Mouse (Mus musculus): ENCODE measurements around the gene Cbx8. TPM values are rescaled to one million over a fixed set of nuclear protein-coding genes. Genes with fewer than 3 reads are reported as not detected.
A peak's percentile ranks its signal among the peaks of the same experiment; 100 is the strongest.

Gene Cbx8
- polyA plus RNA-seq (2015; fragmentation: Nextera tagmentation; extraction: Ambion mirVana), result 13.8 and 14.1 TPM in 2 replicates

DNA sequence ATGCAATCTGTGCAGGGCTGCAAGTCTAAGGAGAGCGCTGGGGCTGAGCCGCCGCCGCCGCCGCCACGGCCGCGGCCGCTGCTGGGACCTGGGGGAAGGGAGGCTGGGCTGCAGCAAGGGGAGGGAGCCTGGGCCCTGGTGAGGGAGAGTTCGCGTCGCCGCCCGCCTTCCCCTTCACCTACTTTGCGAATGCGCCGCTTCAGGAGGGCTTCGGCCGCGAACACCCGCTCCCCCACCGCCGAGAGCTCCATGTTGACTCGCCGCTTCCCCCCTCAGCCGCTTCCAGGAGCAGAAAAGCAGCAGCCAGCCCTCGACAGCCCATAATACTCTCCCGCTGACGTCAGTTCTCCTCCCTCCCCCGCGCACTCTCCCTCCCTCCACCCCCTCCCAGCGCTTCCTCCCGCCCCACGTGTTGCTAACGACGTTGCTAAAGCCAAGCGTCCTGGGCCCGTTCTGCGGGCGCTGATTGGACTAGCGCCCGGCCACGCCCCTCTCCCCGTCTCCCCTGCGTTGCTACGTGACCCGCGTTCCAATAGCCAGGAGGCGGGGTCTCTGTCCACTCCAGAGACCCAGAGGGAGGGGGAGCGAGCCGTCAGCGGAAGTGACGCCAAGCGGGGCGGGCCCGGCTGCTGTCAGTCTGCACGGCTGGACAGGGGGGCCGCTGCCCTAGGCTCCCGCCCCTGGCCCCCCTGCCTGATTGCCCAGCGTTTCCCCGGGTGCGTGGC is at the start of gene Cbx8:
Gene Cbx8 (minus strand): TSS at position 370 of the 725 bp plus-strand sequence.
- H3K9me3 ChIP-seq, result no peaks in the 10 kb centered on the region
- peak; percentile 90 for ATAC-seq (replicated peaks)
- peaks cover 78% of the 10 kb centered on the region for H3K4me1 ChIP-seq
- H3K4me2 ChIP-seq (replicated peaks), result peak within 1 kb of the TSS; percentile 94
- H3K9ac ChIP-seq (replicated peaks), result peak within 1 kb of the TSS; percentile 87
- peak within 1 kb of the TSS; percentile 93 for H3K27ac ChIP-seq (replicated peaks)
- peaks cover 70% of the 10 kb centered on the region for H3K27me3 ChIP-seq
- under 1% methylated on average over 61 of the region's 63 CpGs for WGBS
- H3K36me3 ChIP-seq, result peaks cover 3% of the 10 kb centered on the region; the same call in 1 of the 2 replicates
- peak within 1 kb of the TSS; percentile 58 for H3K4me3 ChIP-seq

DNA sequence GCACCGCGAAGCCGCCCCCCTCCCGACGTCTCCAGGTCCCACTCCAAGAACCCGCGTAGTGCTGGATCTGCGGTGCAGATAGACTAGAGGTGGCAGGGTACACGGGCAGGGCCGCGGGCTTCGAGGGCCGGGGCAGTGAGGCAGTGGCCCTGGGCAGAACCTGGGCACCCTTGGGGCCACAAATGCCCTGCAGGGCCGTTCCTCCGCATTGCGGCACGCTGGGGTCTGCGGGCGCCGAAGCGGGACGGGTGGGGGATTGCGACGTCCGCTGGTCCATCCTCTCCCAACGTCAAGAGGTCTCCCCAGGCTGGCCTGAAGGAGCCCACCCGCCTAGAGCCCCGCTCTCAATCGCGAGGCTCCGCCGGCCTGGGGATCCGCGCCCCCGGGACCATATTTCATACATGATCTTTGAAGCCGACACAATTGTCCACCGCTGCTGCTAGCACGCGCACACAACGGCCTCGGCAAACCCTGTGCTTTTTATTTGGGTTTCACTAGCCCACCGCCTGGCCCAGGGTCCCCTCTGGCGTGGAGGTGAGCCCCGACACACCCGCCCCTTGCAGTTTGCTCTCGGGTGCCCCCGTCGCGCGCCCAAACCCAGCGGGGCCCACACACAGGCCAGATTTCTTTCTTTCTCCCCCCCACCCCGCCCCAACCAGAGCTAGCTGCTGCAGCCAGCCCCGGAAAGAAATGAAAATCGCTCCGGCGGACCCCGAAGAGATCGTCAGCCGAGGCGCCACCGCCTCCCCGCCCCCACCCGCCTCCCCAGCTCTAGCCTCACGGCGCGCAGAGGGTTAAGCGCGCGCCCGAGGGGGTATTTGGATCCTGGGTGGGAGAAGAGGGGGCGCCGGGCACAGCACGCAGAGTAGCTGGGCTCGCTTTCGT is 49.5 kb upstream of the Cbx8 start:
- ATAC-seq (replicated peaks), result no peak
- Histone ChIP-seq H3K4me2 (replicated peaks) (peak overlapping the region; percentile 94), H3K4me1 (peaks cover 38% of the 10 kb centered on the region)

DNA sequence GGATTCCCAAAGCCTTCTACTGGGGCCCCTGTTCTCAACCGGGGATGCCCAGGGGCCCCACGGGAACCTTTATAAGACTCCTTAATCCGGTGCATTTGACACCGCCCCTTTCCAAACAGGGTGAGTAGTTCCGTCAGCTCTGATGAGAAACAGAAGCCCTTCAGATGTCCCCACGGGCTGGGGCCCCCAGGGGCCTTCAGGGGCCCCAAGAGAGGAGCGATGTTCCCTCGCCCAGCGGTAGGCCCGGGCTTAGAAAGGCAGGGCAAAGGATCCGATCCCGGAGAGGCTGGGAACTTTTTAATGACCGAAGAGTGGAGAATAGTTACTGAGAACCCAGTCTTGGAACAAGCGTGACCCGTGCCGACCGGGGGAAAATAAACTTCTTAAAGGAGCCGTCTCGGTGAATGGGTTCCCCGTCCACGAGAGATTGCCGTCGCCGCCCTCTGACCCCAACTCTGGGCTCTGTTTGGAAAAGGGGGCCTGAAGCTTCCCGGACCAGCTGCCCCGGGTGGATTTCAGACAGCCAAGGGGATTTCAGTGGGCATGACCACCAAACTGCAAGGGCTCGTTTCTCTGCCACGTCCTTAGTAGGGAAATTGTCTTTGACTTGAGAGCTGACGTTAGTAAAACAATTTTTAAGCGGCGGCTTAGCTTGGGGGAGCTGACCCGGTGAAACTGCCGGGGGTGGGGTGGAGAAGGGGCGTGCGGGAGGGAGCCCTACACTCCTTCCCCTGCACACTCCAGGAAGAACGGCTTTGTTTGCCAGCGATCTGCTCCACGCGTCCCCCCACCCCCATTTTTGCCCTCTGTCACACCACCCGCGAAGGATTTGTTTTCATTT is 48.7 kb upstream of the Cbx8 start:
- ATAC-seq (replicated peaks), result no peak
- H3K36me3 ChIP-seq, result no peaks in the 10 kb centered on the region
- H3K4me3 ChIP-seq, result peak overlapping the region; percentile 52
- no peaks in the 10 kb centered on the region for H3K9me3 ChIP-seq
- 2% methylated on average over 41 of the region's 41 CpGs for WGBS
- H3K4me2 ChIP-seq (replicated peaks), result peak overlapping the region; percentile 94
- H3K4me1 ChIP-seq, result peaks cover 39% of the 10 kb centered on the region
- H3K27me3 ChIP-seq, result peaks cover 31% of the 10 kb centered on the region
- H3K27ac ChIP-seq (replicated peaks), result no peak overlapping the region
- peak overlapping the region; percentile 60 for H3K9ac ChIP-seq (replicated peaks)

More for the DNA sequence above, 49.5 kb upstream of the Cbx8 start:
- Histone ChIP-seq H3K36me3 (no peaks in the 10 kb centered on the region), H3K27ac (replicated peaks) (no peak overlapping the region), H3K27me3 (peaks cover 31% of the 10 kb centered on the region), H3K9ac (replicated peaks) (peak overlapping the region; percentile 60), H3K9me3 (no peaks in the 10 kb centered on the region), H3K4me3 (peak overlapping the region; percentile 52)
- WGBS, result under 1% methylated on average over 75 of the region's 75 CpGs

DNA sequence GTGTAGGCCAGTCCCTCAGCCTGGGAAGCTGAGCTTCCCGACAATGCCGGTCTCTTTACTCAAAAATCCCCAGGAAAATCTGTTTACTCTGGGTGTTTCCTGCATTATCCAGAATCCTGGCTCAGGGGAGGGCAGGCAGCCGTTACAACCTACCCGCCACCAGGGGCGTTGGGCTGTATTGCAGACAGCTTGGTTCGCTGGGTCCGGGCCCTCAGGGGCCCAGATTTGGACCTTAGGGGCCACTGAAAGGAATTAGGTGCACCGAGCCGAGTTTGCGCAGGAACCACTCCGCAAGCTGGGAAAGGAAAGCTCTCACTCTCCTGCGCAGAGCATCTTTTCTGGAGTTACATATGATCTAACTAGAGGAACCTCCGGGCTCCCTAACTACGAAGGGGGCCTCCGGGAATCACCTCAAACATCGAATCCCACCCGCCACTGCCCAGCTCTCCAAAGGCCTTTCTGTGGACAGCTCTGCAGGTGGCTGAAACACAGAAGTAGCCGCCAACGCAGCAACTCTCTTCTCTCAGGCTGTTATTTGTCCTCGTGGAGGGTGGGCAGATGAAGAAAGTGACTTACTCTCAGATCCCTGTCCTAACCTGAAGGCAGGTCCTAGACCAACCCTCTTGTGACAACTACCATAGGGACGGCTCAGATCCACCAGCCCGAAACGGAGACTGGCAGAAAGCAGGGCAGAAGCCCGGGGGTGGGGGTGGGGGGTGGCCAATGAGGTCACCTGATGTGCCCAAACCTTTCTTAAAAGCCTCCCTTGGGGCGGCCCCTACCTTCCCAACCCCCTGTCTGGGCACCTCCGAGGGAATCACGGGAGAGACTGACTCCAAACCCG is 47.8 kb upstream of the Cbx8 start:
- Histone ChIP-seq H3K27me3 (peaks cover 31% of the 10 kb centered on the region), H3K4me3 (no peak overlapping the region), H3K4me1 (peaks cover 47% of the 10 kb centered on the region)

GRCm38 (mm10) chr11:119087301-119088082 is 46.7 kb upstream of the Cbx8 start:
- Histone ChIP-seq H3K4me1 (peaks cover 58% of the 10 kb centered on the region), H3K27me3 (peaks cover 31% of the 10 kb centered on the region), H3K36me3 (no peaks in the 10 kb centered on the region), H3K4me2 (replicated peaks) (no peak overlapping the region), H3K9ac (replicated peaks) (no peak overlapping the region), H3K9me3 (no peaks in the 10 kb centered on the region), H3K4me3 (peak overlapping the region; percentile 4; the same call in 1 of the 2 replicates), H3K27ac (replicated peaks) (no peak overlapping the region)
- WGBS, result 6% methylated on average over 35 of the region's 35 CpGs
- ATAC-seq (replicated peaks), result no peak

More for the DNA sequence above, 47.8 kb upstream of the Cbx8 start:
- no peaks in the 10 kb centered on the region for H3K9me3 ChIP-seq
- no peak overlapping the region for H3K27ac ChIP-seq (replicated peaks)
- 2% methylated on average over 28 of the region's 28 CpGs for WGBS
- no peaks in the 10 kb centered on the region for H3K36me3 ChIP-seq
- H3K4me2 ChIP-seq (replicated peaks), result no peak overlapping the region
- no peak overlapping the region for H3K9ac ChIP-seq (replicated peaks)
- no peak for ATAC-seq (replicated peaks)

DNA sequence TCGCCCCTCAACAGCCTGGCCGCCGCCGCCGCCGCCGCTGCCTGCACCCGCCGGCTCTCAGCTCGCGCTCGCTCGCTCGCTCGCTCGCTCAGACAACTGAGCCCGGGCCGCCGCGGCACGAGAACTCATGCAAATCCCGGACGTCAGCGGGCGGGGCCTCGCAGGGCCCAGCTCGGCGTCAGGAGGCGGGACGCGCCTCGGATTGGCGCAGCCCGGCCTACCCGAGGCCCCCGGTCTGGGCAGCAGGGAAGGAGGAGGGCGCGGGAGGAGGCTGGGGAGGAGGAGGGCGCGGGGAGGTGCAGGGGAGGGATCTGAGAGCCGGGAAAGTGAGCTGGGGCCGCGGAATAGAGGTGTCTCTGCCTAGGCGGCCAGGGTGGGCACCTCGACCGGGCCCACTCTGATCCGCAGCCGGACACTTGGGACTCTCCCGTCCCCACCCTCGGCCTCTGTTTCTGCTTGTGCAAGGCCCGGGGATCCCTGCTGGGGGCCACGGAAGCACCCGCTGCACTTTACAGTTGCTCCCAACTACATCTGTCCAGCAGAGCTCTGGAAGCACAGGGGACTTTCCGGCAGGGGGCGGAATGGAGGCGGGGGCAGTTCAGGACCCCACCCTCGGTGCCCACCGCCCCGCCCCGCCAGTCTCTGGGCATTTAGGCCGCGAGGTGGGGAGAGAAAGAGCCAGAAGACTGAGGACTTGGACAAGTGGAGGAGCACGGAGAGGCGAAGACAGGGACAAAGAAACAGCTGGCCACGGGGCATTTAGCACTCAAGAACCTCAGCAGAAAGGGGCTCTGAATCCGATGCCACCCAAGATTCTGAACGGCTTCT is 45.6 kb upstream of the Cbx8 start, which contains the start of gene Cbx4:
Gene Cbx4 (minus strand): TSS at position 78 of the 828 bp plus-strand sequence.
- H3K36me3 ChIP-seq, result peaks cover 9% of the 10 kb centered on the region; the same call in 1 of the 2 replicates
- H3K4me1 ChIP-seq, result peaks cover 68% of the 10 kb centered on the region
- H3K4me2 ChIP-seq (replicated peaks), result peak within 1 kb of the TSS; percentile 65
- peak within 1 kb of the TSS; percentile 100 for H3K27ac ChIP-seq (replicated peaks)
- peak within 1 kb of the TSS; percentile 91 for H3K4me3 ChIP-seq
- WGBS, result under 1% methylated on average over 67 of the region's 67 CpGs
- peaks cover 41% of the 10 kb centered on the region for H3K27me3 ChIP-seq
- ATAC-seq (replicated peaks), result peak; percentile 92
- H3K9ac ChIP-seq (replicated peaks), result peak within 1 kb of the TSS; percentile 92
- H3K9me3 ChIP-seq, result no peaks in the 10 kb centered on the region

DNA sequence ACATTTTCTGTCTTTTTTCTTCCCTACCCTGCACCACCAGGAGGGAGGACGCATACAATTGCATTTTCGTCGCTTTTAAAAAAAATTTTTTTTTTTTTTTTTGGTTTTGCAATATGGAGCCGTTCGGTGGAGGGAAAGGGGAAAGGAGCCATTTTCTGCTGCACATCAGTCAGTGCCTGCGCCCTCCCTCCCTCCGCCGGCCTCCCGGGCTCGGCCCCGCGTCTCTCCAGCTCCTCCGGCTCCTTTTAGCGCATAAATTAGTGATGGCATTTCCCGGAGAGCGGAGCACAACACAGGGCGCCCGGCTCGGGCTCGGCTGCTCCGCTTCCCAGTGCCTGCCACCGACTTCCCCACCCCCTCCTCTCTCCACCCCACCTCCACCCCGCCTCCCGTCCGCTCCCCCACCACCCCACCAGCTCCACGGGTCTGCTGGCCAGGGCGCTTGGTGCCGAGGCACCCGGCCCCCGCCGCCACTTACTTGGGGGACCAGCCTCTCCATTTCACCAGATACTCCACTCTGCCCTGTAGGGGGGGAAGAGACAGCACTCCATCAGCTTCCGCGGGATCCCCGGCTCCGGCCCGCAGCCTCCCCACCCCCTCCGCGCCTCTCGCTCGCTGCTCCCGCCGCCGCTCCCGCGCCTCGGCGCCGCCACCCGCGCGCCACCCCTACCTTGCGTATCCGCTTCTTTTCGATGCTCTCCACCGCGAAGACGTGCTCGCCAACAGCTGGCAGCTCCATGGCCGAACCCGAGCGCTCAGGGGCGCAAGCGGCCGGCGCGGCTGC is 44.7 kb upstream of the Cbx8 start:
- H3K9me3 ChIP-seq, result no peaks in the 10 kb centered on the region
- peak overlapping the region; percentile 65 for H3K4me2 ChIP-seq (replicated peaks)
- H3K27ac ChIP-seq (replicated peaks), result peak overlapping the region; percentile 100
- H3K36me3 ChIP-seq, result peaks cover 18% of the 10 kb centered on the region; the same call in 1 of the 2 replicates
- H3K9ac ChIP-seq (replicated peaks), result peak overlapping the region; percentile 92
- peaks cover 41% of the 10 kb centered on the region for H3K27me3 ChIP-seq
- peaks cover 70% of the 10 kb centered on the region for H3K4me1 ChIP-seq
- ATAC-seq (replicated peaks), result peak; percentile 62
- under 1% methylated on average over 65 of the region's 66 CpGs for WGBS
- H3K4me3 ChIP-seq, result peak overlapping the region; percentile 91

DNA sequence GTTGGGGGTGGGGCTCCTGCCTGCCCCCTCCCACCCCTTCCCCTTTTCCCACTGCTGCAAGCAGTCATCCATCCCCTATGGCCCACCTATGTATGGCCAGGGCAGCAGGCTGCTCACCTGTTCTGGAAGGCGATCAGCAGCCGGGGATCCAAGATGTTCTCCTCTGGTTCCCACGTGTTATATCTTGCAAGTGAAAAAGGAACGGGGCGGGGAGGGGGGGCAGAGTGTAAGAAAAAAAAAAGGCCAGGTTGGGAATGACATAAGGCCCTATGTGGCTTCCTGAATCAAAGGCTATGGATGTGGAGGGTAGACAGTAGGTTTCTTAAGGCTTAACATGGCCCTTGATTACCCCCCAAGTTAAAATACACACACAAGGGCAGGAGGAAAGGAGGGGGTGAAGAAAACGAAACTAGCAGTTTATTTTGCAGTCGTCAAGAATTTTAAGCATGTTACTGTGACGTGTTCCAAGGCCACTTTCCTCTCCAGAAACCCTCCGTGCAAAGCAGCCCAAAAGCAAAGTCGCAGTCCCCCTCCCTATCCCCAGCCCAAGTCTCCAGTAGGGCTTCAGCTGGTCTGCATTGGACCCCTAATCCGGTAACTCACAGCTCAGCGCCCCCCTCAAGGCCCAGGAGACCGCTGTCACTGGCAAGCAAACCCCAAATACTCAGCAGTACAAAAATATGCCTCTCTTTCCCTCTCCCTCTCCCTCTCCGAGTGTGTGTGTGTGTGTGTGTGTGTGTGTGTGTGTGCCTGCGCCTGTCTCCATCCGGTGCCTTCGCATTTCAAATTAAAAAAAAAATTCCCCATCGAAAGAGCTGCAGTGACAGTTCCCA is 43.9 kb upstream of the Cbx8 start:
- Histone ChIP-seq H3K4me3 (peak overlapping the region; percentile 91), H3K9ac (replicated peaks) (peak overlapping the region; percentile 92), H3K27ac (replicated peaks) (peak overlapping the region; percentile 100), H3K9me3 (no peaks in the 10 kb centered on the region), H3K4me2 (replicated peaks) (peak overlapping the region; percentile 65), H3K27me3 (peaks cover 39% of the 10 kb centered on the region), H3K36me3 (peaks cover 19% of the 10 kb centered on the region; the same call in 1 of the 2 replicates), H3K4me1 (peaks cover 69% of the 10 kb centered on the region)
- 3% methylated on average over 18 of the region's 18 CpGs for WGBS
- no peak for ATAC-seq (replicated peaks)
